Mouse (Mus musculus) lung, embryonic 16.5 days (tissue): Measurements from ENCODE around the gene Pkd1. TPM values are rescaled to one million over a fixed set of nuclear protein-coding genes. Genes with fewer than 3 reads are reported as not detected.
A peak's percentile ranks its signal among the peaks of the same experiment; 100 is the strongest.

Experiments
- ATAC-seq: fragments of 200-750 bp; cut with Nextera tagmentation; 2 replicates; pipeline ENCODE4 v1.8.0; 2017; ENCODE audit warnings: low read depth, mild to moderate bottlenecking, moderate library complexity
- H3K27ac ChIP-seq: fragments of 300-500 bp; sonication (generic); 2 replicates; pipeline ENCODE4 v1.5.1; 2014; ENCODE audit warnings: mild to moderate bottlenecking, control low read depth, low read length
- H3K27me3 ChIP-seq: fragments of 300-500 bp; sonication (generic); 2 replicates; pipeline ENCODE4 v1.6.1; 2014; ENCODE audit warnings: low read depth, low read length, mixed read lengths; ENCODE audit not compliant: control insufficient read depth, insufficient read depth
- H3K36me3 ChIP-seq: fragments of 300-500 bp; sonication (generic); 2 replicates; pipeline ENCODE4 v1.6.1; 2014; ENCODE audit warnings: low read length; ENCODE audit not compliant: control insufficient read depth, insufficient read depth
- H3K4me1 ChIP-seq: fragments of 300-500 bp; sonication (generic); replicated peaks from 2 replicates; pipeline ENCODE4 v1.6.1; 2014; ENCODE audit warnings: low read length, mixed read lengths; ENCODE audit not compliant: control insufficient read depth, insufficient read depth
- H3K4me2 ChIP-seq: fragments of 300-500 bp; sonication (generic); 2 replicates; pipeline ENCODE4 v1.6.1; 2014; ENCODE audit warnings: low read depth, low read length, control low read depth
- H3K4me3 ChIP-seq: fragments of 300-500 bp; sonication (generic); 2 replicates; pipeline ENCODE4 v1.5.1; 2014; ENCODE audit warnings: mild to moderate bottlenecking, low read length, control low read depth
- H3K9ac ChIP-seq: fragments of 300-500 bp; sonication (generic); 2 replicates; pipeline ENCODE4 v1.6.1; 2014; ENCODE audit warnings: low read length, control low read depth
- H3K9me3 ChIP-seq: fragments of 300-500 bp; sonication (generic); 2 replicates; pipeline ENCODE4 v1.6.1; 2016; ENCODE audit warnings: low read length; ENCODE audit not compliant: control insufficient read depth
- WGBS: fragments of 180-500 bp; shearing (Covaris S2); extraction: QIAGEN DNeasy Blood & Tissue Kit; methylation state at CpG from one replicate; pipeline ENCODE4 v1.1.7; 2014; 5-methylcytosine and 5-hydroxymethylcytosine counted together
- polyA plus RNA-seq: library from polyadenylated mRNA; unstranded; fragments of >200 nt; fragmentation: Nextera tagmentation; extraction: Ambion mirVana; gene quantifications from 2 replicates; pipeline ENCODE4 v1.2.1, GENCODE M21; 2015

The Pkd1 gene
- polyA plus RNA-seq, 1 experiment from 2014 or later = 21.6 TPM

GRCm38 (mm10) chr17:24559146-24559545 is 9.5 kb downstream of the Pkd1 start:
- H3K9ac ChIP-seq = peak overlapping the region; percentile 39; the same call in 1 of the 2 replicates
- peak overlapping the region; percentile 97 for H3K27ac ChIP-seq
- peaks cover 25% of the 10 kb centered on the region for H3K4me1 ChIP-seq
- H3K4me2 ChIP-seq = peak overlapping the region; percentile 36; the same call in 1 of the 2 replicates
- H3K36me3 ChIP-seq = no peaks in the 10 kb centered on the region
- no peaks in the 10 kb centered on the region for H3K27me3 ChIP-seq
- peak; percentile 87 for ATAC-seq
- H3K4me3 ChIP-seq = no peak overlapping the region
- 49% methylated on average over 3 of the region's 3 CpGs for WGBS
- H3K9me3 ChIP-seq = no peaks in the 10 kb centered on the region

DNA sequence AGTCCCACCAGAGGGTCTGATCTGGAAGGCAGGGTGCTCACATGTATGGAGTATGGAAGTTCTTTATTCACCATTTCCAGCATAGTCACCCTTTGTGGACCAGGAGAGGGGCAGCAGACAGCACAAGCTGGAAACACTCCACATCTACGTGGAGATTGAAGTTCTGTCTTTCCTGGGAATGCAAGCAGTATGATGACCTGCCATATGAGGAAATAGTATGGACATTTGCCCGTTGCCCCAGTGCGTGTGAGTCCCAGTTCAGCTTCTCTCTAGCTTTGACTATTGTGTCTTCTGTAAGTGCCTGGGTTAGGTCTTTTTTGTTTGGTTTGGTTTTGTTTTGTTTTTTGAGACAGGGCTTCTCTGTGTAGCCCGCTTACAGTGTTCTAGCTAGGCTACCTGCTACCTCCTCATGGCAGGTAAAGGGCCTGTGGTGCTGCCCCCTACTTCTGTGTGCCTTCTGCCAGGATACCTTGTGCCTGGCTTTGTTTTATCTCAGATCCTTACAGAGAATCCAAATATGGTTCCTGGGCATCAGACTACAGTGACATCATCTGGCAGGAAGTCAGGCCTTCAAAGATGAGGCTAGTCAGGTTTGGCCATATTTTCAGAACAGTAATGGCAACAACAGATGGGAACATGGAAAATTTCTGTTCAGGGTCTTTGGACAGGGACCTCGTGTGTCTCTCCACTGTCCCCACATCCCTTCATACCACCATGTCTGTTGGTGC is 10.8 kb downstream of the Pkd1 start:
- ATAC-seq = no peak
- Histone ChIP-seq H3K9me3 (no peaks in the 10 kb centered on the region), H3K27me3 (no peaks in the 10 kb centered on the region), H3K4me2 (no peak overlapping the region), H3K4me1 (peaks cover 25% of the 10 kb centered on the region), H3K4me3 (no peak overlapping the region), H3K36me3 (no peaks in the 10 kb centered on the region), H3K9ac (no peak overlapping the region), H3K27ac (no peak overlapping the region)
- 79% methylated on average over 5 of the region's 5 CpGs for WGBS

DNA sequence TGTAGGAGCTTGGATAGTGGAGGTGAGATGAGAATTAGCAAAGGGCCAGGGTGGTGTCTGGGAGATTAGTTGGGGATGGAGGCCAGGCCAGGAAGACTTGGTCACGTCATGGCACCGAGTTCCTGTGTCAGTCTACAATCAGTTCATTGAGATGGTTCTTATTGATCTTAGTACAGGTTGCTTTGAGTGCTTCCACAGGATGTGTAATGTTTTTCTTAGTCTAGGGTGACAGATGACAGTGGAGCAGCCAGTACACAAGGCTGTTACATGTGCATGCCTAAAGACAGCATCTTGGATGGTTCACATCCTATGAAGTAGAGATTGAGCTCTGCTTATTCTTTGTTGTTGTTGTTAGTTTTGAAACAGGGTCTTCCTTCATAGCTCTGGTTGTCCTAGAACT is 12.0 kb downstream of the Pkd1 start:
- H3K4me2 ChIP-seq = no peak overlapping the region
- peaks cover 25% of the 10 kb centered on the region for H3K4me1 ChIP-seq
- H3K4me3 ChIP-seq = no peak overlapping the region
- 0 out of 2 replicates have a peak, but pooled peaks cover 2% of the 10 kb centered on the region for H3K36me3 ChIP-seq
- no peaks in the 10 kb centered on the region for H3K27me3 ChIP-seq
- 94% methylated on average over 2 of the region's 2 CpGs for WGBS
- H3K9me3 ChIP-seq = no peaks in the 10 kb centered on the region
- ATAC-seq = no peak
- H3K9ac ChIP-seq = no peak overlapping the region
- H3K27ac ChIP-seq = no peak overlapping the region

GRCm38 (mm10) chr17:24563638-24564037 is 14.0 kb downstream of the Pkd1 start:
- no peaks in the 10 kb centered on the region for H3K9me3 ChIP-seq
- H3K4me1 ChIP-seq = peaks cover 9% of the 10 kb centered on the region
- no peak overlapping the region for H3K27ac ChIP-seq
- H3K36me3 ChIP-seq = 0 out of 2 replicates have a peak, but pooled peaks cover 2% of the 10 kb centered on the region
- no peaks in the 10 kb centered on the region for H3K27me3 ChIP-seq
- no peak overlapping the region for H3K4me3 ChIP-seq
- 72% methylated on average over 5 of the region's 5 CpGs for WGBS
- H3K4me2 ChIP-seq = no peak overlapping the region
- no peak for ATAC-seq
- no peak overlapping the region for H3K9ac ChIP-seq

DNA sequence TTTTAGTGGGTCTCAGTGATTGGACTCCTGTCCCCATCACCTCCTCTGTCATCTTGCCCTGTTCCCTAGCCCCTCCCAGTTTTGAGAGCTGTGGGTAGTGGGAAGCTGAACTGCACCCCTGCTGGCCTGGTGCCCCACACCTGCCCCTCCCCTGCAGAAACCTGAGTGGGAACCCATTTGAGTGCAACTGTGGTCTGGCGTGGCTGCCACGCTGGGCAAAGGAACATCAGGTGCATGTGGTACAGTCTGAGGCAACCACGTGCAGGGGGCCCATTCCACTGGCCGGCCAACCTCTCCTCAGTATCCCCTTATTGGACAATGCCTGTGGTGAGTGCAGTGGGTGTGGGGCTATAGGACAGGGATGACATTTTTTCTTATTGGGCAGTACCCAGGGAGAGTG is 14.8 kb downstream of the Pkd1 start:
- Histone ChIP-seq H3K9me3 (no peaks in the 10 kb centered on the region), H3K4me1 (peaks cover 2% of the 10 kb centered on the region), H3K36me3 (peaks cover 2% of the 10 kb centered on the region; the same call in 1 of the 2 replicates), H3K4me3 (no peak overlapping the region), H3K4me2 (no peak overlapping the region), H3K9ac (no peak overlapping the region), H3K27me3 (no peaks in the 10 kb centered on the region), H3K27ac (no peak overlapping the region)
- ATAC-seq = no peak
- WGBS = 89% methylated on average over 4 of the region's 4 CpGs

DNA sequence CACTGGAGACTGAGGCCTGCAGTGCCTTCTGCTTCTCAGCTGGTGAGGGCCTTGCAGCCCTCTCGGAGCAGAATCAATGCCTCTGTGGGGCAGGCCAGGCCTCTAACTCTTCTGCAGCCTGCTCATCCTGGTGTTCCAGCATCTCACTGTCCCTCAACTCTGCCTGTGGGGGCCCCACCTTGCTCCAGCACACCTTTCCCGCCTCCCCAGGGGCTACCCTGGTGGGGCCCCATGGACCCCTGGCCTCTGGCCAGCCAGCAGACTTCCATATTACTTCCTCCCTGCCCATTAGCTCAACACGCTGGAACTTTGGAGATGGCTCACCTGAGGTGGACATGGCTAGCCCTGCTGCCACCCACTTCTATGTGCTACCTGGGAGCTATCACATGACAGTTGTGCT is 15.5 kb downstream of the Pkd1 start:
- WGBS = 75% methylated on average over 3 of the region's 3 CpGs
- H3K4me2 ChIP-seq = no peak overlapping the region
- no peak overlapping the region for H3K4me3 ChIP-seq
- peaks cover 6% of the 10 kb centered on the region; the same call in 1 of the 2 replicates for H3K36me3 ChIP-seq
- H3K9ac ChIP-seq = no peak overlapping the region
- no peak overlapping the region for H3K27ac ChIP-seq
- no peaks in the 10 kb centered on the region for H3K9me3 ChIP-seq
- no peak for ATAC-seq
- H3K4me1 ChIP-seq = no peaks in the 10 kb centered on the region; the same call in 1 of the 2 replicates
- H3K27me3 ChIP-seq = no peaks in the 10 kb centered on the region

DNA sequence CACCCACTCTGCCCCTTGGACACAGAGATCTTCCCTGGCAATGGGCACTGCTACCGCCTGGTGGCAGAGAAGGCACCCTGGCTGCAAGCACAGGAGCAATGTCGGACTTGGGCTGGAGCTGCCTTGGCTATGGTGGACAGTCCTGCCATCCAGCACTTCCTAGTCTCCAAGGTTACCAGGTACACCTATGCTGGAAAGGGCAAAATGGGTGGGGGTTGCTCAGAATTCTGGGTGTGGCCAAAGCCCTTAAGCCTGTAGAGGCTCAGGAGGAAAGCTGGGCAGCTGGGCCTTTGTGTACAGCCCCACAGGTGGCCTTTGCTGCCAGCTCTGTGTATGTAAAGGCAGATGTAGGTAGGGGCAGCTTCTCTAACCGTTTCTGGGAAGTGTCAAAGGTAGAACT is 16.2 kb downstream of the Pkd1 start:
- ATAC-seq = peak; percentile 39; the same call in 1 of the 2 replicates

GRCm38 (mm10) chr17:24567034-24567779 is 17.6 kb downstream of the Pkd1 start:
- 58% methylated on average over 8 of the region's 8 CpGs for WGBS
- Histone ChIP-seq H3K9ac (peak overlapping the region; percentile 9; the same call in 1 of the 2 replicates), H3K4me3 (no peak overlapping the region), H3K4me1 (no peaks in the 10 kb centered on the region; the same call in 1 of the 2 replicates), H3K36me3 (peaks cover 6% of the 10 kb centered on the region; the same call in 1 of the 2 replicates), H3K27ac (no peak overlapping the region), H3K9me3 (no peaks in the 10 kb centered on the region), H3K4me2 (no peak overlapping the region), H3K27me3 (no peaks in the 10 kb centered on the region)
- ATAC-seq = peak; percentile 72

More for the DNA sequence above, 16.2 kb downstream of the Pkd1 start:
- H3K27ac ChIP-seq = no peak overlapping the region
- WGBS = 72% methylated on average over 3 of the region's 3 CpGs
- no peaks in the 10 kb centered on the region for H3K9me3 ChIP-seq
- no peak overlapping the region for H3K4me2 ChIP-seq
- H3K36me3 ChIP-seq = peaks cover 6% of the 10 kb centered on the region; the same call in 1 of the 2 replicates
- no peaks in the 10 kb centered on the region for H3K27me3 ChIP-seq
- no peak overlapping the region for H3K9ac ChIP-seq
- no peak overlapping the region for H3K4me3 ChIP-seq
- H3K4me1 ChIP-seq = no peaks in the 10 kb centered on the region; the same call in 1 of the 2 replicates

DNA sequence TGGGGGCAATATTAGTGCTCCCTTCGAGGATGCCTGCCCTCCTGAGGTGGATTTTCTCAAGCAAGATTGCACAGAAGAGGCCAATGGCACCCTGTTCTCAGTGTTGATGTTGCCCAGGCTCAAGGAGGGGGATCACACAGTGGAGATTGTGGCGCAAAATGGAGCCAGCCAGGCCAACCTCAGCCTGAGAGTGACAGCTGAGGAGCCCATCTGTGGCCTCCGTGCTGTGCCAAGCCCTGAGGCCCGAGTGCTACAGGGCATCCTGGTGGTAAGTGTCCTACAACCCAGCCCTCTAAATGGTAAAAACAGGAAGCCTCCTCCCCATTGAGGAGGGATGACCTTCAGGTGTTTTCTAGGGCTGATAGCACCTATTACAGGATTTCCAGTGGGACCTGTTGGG is 20.2 kb downstream of the Pkd1 start:
- no peak overlapping the region for H3K4me2 ChIP-seq
- H3K36me3 ChIP-seq = peaks cover 23% of the 10 kb centered on the region
- H3K27me3 ChIP-seq = no peaks in the 10 kb centered on the region
- no peak for ATAC-seq
- no peak overlapping the region for H3K4me3 ChIP-seq
- H3K27ac ChIP-seq = no peak overlapping the region
- no peaks in the 10 kb centered on the region; the same call in 1 of the 2 replicates for H3K4me1 ChIP-seq
- no peak overlapping the region for H3K9ac ChIP-seq
- no peaks in the 10 kb centered on the region for H3K9me3 ChIP-seq
- WGBS = 93% methylated on average over 4 of the region's 4 CpGs
